Mouse (Mus musculus) liver, postnatal 0 days (tissue): Measurements from ENCODE around the gene Nek6.

Experiments used
- CTCF ChIP-seq: sonication (generic); IDR thresholded peaks from 2 replicates; pipeline ENCODE4 v1.5.1; 2016; ENCODE audit warnings: antibody characterized with exemption, low read depth
- EP300 ChIP-seq: IDR thresholded peaks from 2 replicates; pipeline ENCODE4 v1.6.1; 2016; ENCODE audit warnings: antibody characterized with exemption, low read depth, mild to moderate bottlenecking

- TF ChIP-seq CTCF (no peak), EP300 (no peak)
Observed at GRCm38 (mm10) chr2:38484556-38484955, 26.9 kb upstream of the Nek6 start.
